Mouse (Mus musculus) common myeloid progenitor, adult 5-6 weeks (primary cell): ENCODE results near the gene Dsel. TPM values are rescaled to one million over a fixed set of nuclear protein-coding genes. Genes with fewer than 3 reads are reported as not detected.

Experiments used
- ATAC-seq: replicated peaks from 2 replicates; pipeline ENCODE4 v1.8.0; 2016; ENCODE audit warnings: low read depth, mild to moderate bottlenecking, moderate TSS enrichment, inconsistent platforms; ENCODE audit not compliant: poor library complexity, severe bottlenecking
- total RNA-seq: library from RNA; stranded (forward); fragments of 200-1000, 187-1606 nt; gene quantifications from 2 replicates; pipeline ENCODE4 v1.2.3, GENCODE M21; 2017

Gene Dsel
- total RNA-seq, result 4.9 and 10.8 TPM in 2 replicates

- ATAC-seq, result peak; percentile 94
Measured at GRCm38 (mm10) chr1:111864779-111865165, at the start of gene Dsel. Dsel (minus strand) TSS chr1:111864918.

- no peak for ATAC-seq
Measured at GRCm38 (mm10) chr1:111911424-111911823, 46.7 kb upstream of the Dsel start.

GRCm38 (mm10) chr1:111883336-111883735, 18.6 kb upstream of the Dsel start:
- ATAC-seq, result no peak

- ATAC-seq, result no peak
Measured at GRCm38 (mm10) chr1:111875784-111876183, 11.1 kb upstream of the Dsel start.

GRCm38 (mm10) chr1:111873196-111873595, 8.5 kb upstream of the Dsel start:
- ATAC-seq, result no peak

- no peak for ATAC-seq
Measured at GRCm38 (mm10) chr1:111865467-111865866, 749 bp upstream of the Dsel start.

- ATAC-seq, result peak; percentile 68
Measured at GRCm38 (mm10) chr1:111864063-111864778, 497 bp downstream of the Dsel start.

GRCm38 (mm10) chr1:111857852-111858251, 6.9 kb downstream of the Dsel start:
- ATAC-seq, result no peak

GRCm38 (mm10) chr1:111852439-111852838, 12.3 kb downstream of the Dsel start:
- ATAC-seq, result no peak

- ATAC-seq, result no peak
Measured at GRCm38 (mm10) chr1:111833583-111834225, 31.0 kb downstream of the Dsel start.
